Mouse (Mus musculus): ENCODE measurements around the gene Dhrs7c. TPM values are rescaled to one million over a fixed set of nuclear protein-coding genes. Genes with fewer than 3 reads are reported as not detected.

Dhrs7c gene
- polyA plus RNA-seq, 1 experiment from 2014 or later = 1.3 TPM

DNA sequence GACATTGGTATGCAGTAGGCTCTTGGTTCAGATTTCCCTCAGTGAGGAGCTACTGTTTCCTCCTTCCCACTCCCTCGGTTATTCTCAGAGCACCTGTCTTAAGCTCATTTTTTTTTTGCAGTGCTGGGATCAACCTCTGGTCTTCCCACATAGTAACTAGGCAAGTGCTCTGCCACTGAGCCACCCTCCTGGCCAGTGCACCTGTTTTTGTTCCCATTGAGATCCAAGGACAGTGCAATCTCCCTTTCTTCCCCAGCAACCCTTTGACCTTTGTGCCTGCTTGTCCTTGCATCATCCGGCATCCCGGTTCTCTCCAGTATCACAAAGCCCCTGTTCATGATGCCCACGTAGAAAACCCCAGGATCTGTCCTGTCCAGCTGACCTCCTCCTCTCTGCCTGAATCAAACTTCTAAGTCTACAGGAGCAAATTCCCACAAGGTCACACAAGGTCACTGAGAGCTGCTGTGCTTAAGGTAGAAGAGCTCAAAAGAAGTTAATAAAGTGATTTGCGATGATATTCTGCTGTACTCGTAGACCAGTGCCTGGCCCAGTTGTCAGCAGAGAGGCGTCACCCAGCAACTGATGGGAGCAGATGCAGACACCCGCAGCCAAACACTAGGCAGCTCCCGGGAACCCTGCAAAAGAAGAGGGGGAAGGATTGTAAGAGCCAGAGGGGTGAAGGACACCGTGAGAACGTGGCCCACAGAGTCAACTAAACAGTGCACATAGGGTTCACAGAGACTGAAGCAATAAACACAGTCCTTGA lies 9.0 kb downstream of the Dhrs7c start:
- H3K27ac ChIP-seq (replicated peaks) = no peak overlapping the region
- no peaks in the 10 kb centered on the region for H3K4me1 ChIP-seq
- no peaks in the 10 kb centered on the region for H3K36me3 ChIP-seq
- H3K4me3 ChIP-seq (replicated peaks) = no peak overlapping the region
- H3K27me3 ChIP-seq (replicated peaks) = no peaks in the 10 kb centered on the region
- no peak overlapping the region for H3K9ac ChIP-seq (replicated peaks)
- ATAC-seq (ENCODE audit: low FRiP score) = no peak
- no peaks in the 10 kb centered on the region for H3K9me3 ChIP-seq (replicated peaks)
- 88% methylated on average over 11 of the region's 11 CpGs for WGBS
- no peak overlapping the region for H3K4me2 ChIP-seq

DNA sequence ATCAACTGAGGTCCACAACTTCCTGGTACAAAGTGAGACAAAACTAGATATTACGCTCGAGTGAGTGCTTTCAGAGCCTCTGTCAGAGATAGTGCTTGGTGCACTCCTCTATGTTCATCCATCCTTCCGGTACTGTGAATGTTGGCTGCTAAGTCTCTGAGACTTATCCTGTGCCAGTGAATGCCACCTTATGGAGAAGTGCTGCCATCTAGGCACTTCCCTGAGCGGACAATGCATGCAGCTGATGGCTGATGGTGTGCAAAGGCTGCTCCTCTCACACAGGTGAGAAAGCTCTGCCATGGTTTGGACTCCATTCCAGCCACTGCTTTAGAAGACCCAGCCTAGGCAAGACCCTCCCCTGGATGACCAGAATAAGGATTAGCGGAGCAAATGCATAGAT lies 10.1 kb downstream of the Dhrs7c start:
- H3K27me3 ChIP-seq (replicated peaks) = no peaks in the 10 kb centered on the region
- 71% methylated on average over 5 of the region's 5 CpGs for WGBS
- H3K4me3 ChIP-seq (replicated peaks) = no peak overlapping the region
- H3K9ac ChIP-seq (replicated peaks) = no peak overlapping the region
- H3K4me1 ChIP-seq = no peaks in the 10 kb centered on the region
- H3K9me3 ChIP-seq (replicated peaks) = no peaks in the 10 kb centered on the region
- no peak overlapping the region for H3K27ac ChIP-seq (replicated peaks)
- ATAC-seq (ENCODE audit: low FRiP score) = no peak
- no peak overlapping the region for H3K4me2 ChIP-seq
- no peaks in the 10 kb centered on the region for H3K36me3 ChIP-seq

DNA sequence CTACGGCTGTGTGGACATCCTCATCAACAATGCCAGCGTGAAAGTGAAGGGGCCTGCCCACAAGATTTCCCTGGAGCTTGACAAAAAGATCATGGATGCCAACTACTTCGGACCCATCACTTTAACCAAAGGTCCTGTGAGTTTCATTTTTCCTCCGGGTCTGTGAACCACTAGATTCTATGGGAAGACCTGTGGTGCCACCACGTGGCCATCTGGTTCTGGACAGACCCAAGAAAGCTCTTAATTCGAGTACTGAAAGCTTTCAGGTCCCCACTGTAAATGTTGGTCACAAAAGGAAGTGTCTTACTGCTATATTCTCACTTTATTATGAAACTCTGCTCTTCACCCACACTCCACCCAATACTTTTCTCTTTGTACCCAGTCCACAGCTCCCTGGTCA lies 13.5 kb downstream of the Dhrs7c start:
- Histone ChIP-seq H3K36me3 (no peaks in the 10 kb centered on the region), H3K9ac (replicated peaks) (no peak overlapping the region), H3K27ac (replicated peaks) (no peak overlapping the region), H3K4me1 (no peaks in the 10 kb centered on the region), H3K9me3 (replicated peaks) (no peaks in the 10 kb centered on the region), H3K4me2 (no peak overlapping the region), H3K27me3 (replicated peaks) (no peaks in the 10 kb centered on the region), H3K4me3 (replicated peaks) (no peak overlapping the region)
- ATAC-seq (ENCODE audit: low FRiP score) = no peak
- 79% methylated on average over 6 of the region's 6 CpGs for WGBS

DNA sequence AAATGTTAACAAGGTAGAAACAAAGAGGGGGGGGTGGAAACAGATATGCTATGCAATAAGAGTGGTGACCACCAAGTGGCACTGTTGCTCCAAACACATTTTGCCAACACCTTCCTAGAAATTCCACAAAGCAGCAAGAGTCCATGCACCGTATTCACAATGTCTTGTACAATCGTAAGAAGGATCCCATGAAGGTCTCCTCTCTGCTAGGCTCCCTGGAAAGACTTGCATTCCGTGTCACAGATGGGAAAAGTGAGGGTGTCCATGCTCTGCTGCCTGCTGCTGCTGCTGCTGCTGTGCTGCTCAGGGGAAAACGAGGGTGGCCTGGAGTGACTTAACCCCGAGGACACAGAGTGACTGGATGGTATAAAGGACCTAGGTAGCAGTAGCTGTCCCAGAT lies 21.6 kb downstream of the Dhrs7c start:
- ATAC-seq (ENCODE audit: low FRiP score) = no peak
- Histone ChIP-seq H3K4me1 (peaks cover 4% of the 10 kb centered on the region), H3K36me3 (no peaks in the 10 kb centered on the region), H3K9me3 (replicated peaks) (no peaks in the 10 kb centered on the region), H3K9ac (replicated peaks) (peak overlapping the region; percentile 38), H3K4me2 (peak overlapping the region; percentile 52), H3K27ac (replicated peaks) (no peak overlapping the region), H3K27me3 (replicated peaks) (no peaks in the 10 kb centered on the region), H3K4me3 (replicated peaks) (0 out of 2 replicates have a peak overlapping the region, but pooled peaks have one; percentile 8)
- 18% methylated on average over 5 of the region's 5 CpGs for WGBS

DNA sequence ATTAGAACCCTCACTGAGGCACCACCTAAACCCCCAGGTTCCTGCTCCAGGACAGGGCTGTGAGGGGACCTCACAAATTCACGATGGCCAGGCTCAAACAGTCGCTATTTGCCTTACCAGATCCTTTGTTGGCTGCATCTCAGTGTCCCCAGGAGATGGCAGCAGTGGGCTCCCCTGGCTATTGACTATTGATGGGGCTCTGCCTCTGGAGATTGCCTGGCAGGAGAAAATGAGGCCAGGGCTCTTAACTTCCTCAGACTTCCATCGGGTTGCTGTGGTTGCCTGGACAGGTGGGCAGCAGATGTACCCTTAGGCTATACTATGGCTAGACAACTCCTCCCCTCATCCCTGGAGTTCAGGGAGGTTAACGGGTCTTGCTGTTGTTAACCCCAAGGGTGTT lies 22.2 kb downstream of the Dhrs7c start:
- no peak for ATAC-seq (ENCODE audit: low FRiP score)
- Histone ChIP-seq H3K27me3 (replicated peaks) (no peaks in the 10 kb centered on the region), H3K9ac (replicated peaks) (no peak overlapping the region), H3K9me3 (replicated peaks) (no peaks in the 10 kb centered on the region), H3K36me3 (no peaks in the 10 kb centered on the region), H3K27ac (replicated peaks) (no peak overlapping the region), H3K4me3 (replicated peaks) (no peak overlapping the region), H3K4me1 (peaks cover 4% of the 10 kb centered on the region), H3K4me2 (no peak overlapping the region)
- WGBS = 22% methylated on average over 4 of the region's 4 CpGs

DNA sequence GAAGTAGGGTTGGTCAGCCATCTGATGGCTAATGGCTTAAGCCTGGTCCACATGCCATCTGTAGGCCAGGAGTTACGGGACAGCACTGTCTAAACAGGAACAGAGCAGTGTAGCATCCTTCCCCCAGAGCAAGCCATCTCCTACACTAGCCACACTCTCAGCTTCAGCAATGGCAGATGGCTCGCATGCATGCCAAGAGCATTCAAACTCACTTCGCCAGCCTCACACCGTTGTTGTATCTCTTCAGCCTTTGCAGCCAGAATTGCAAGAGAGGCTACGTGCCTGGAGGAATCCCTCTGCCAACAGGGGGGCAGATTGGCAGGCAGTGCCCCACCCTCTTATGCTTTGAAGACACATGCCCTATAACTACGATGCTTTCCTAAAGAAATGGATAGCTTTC lies 23.6 kb downstream of the Dhrs7c start:
- no peak overlapping the region for H3K27ac ChIP-seq (replicated peaks)
- ATAC-seq (ENCODE audit: low FRiP score) = no peak
- H3K27me3 ChIP-seq (replicated peaks) = no peaks in the 10 kb centered on the region
- WGBS = 90% methylated on average over 6 of the region's 6 CpGs
- no peak overlapping the region for H3K9ac ChIP-seq (replicated peaks)
- peaks cover 4% of the 10 kb centered on the region for H3K4me1 ChIP-seq
- H3K36me3 ChIP-seq = no peaks in the 10 kb centered on the region
- H3K4me2 ChIP-seq = no peak overlapping the region
- H3K9me3 ChIP-seq (replicated peaks) = no peaks in the 10 kb centered on the region
- H3K4me3 ChIP-seq (replicated peaks) = no peak overlapping the region

DNA sequence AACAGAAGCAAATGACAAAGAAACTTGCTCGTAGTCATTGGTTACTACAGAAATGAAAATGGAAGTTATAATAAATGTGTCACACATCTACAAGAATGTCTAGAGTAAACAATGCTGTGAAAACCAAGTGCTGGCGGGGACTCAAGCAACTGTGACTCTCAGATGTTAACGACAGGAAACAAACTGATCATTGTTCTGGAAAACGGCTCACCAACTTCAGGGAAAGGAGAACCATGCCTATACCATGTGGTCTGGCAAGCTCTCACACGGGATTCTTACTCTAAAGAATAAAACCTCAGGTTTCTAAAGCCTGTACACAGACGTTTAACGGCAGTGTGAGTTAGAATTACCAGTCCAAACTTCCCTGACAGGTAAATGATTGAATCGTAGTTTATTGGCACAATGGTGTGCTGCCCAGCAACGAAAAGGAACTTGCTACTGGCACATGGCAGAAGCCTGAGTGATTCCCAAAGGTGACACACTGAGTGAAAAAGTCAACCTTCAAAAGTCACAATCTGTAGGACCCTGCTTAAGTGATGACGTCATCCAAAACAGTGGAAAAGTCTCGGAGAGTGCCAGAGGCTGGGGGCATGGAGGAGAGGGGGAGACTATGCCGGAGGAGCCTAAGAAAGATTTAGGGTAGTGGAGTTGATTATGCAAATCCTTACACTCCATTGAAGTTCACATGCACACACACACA lies 30.5 kb downstream of the Dhrs7c start:
- H3K4me1 ChIP-seq = no peaks in the 10 kb centered on the region
- no peak for ATAC-seq (ENCODE audit: low FRiP score)
- no peaks in the 10 kb centered on the region for H3K36me3 ChIP-seq
- no peaks in the 10 kb centered on the region for H3K9me3 ChIP-seq (replicated peaks)
- no peak overlapping the region for H3K4me3 ChIP-seq (replicated peaks)
- 46% methylated on average over 12 of the region's 12 CpGs for WGBS
- H3K4me2 ChIP-seq = no peak overlapping the region
- no peak overlapping the region for H3K9ac ChIP-seq (replicated peaks)
- H3K27me3 ChIP-seq (replicated peaks) = no peaks in the 10 kb centered on the region
- no peak overlapping the region for H3K27ac ChIP-seq (replicated peaks)

DNA sequence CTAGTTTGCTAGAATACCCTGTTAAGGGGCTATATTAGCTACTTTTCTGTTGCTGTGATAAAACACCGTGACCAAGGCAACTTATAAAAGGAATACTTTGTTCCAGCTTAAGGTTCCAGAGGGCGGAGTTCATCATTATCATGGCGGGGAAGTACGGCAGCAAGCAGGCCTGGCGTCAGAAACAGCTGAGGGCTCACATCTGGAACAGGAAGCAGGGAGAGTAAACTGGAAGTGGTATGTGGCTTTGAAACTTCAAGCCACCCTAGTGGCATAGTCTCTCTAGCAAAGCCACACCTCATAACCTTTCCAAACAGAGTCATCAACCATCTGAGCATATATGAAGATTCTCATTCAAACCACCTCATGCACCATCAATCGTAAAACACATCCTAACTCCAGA lies 31.5 kb downstream of the Dhrs7c start:
- no peak overlapping the region for H3K4me3 ChIP-seq (replicated peaks)
- no peak overlapping the region for H3K4me2 ChIP-seq
- H3K9ac ChIP-seq (replicated peaks) = no peak overlapping the region
- no peaks in the 10 kb centered on the region for H3K36me3 ChIP-seq
- H3K4me1 ChIP-seq = no peaks in the 10 kb centered on the region
- no peaks in the 10 kb centered on the region for H3K27me3 ChIP-seq (replicated peaks)
- no peaks in the 10 kb centered on the region for H3K9me3 ChIP-seq (replicated peaks)
- no peak overlapping the region for H3K27ac ChIP-seq (replicated peaks)
- ATAC-seq (ENCODE audit: low FRiP score) = no peak
- 85% methylated on average over 6 of the region's 6 CpGs for WGBS

DNA sequence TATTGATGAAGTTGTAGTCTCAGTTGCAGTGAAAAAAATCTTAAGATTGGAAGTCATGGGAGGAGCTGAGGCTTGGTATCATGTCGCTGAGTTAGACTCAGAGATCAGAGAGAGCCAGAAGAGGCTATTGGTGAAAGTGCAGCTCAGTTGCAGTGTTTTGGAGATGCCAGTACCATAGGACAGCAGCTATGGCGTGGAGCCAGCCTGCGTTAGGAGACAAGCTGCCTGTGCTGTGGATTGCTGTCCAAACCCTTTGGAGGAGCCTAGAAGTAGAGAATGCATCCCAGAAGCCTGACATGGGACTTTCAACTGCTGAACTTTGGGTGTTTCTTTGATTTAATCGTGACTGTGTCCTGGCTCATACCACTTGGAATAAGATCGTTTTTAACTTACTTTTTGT lies 33.8 kb downstream of the Dhrs7c start:
- ATAC-seq (ENCODE audit: low FRiP score) = no peak
- WGBS = 82% methylated on average over 5 of the region's 5 CpGs

DNA sequence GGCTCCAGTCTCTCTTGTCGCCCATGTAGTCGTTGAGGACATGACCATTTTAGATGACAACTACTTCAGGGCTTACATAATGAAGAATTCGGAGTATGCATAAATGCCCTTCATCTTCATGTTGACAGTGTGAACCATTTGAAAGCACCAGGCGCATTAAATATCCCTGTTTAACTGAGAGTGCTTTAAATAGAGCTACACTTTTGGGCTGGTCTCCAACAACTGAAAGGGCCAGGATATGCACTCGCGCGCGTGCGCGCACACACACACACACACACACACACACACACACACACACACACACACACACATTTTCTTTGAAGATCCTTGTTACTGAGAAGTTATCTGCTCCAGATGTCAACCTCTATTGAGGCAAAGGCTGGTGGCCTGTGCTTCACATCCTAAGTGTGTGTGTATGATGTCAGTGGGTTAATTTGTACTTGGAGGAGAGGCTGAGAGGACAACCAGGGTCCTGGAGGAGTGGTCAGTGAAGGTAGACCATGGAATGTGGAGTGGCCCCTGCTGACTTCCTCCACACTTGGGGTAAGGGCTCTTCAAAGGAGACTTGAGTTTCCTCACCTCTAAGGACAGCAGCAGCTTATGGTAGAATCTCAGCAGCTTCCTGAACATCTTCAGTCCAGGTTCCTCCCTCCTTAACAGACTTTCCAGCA lies 37.6 kb downstream of the Dhrs7c start:
- 95% methylated on average over 10 of the region's 10 CpGs for WGBS
- Histone ChIP-seq H3K27ac (replicated peaks) (no peak overlapping the region), H3K4me1 (no peaks in the 10 kb centered on the region), H3K9me3 (replicated peaks) (no peaks in the 10 kb centered on the region), H3K9ac (replicated peaks) (no peak overlapping the region), H3K36me3 (no peaks in the 10 kb centered on the region), H3K4me2 (no peak overlapping the region), H3K4me3 (replicated peaks) (no peak overlapping the region), H3K27me3 (replicated peaks) (no peaks in the 10 kb centered on the region)
- ATAC-seq (ENCODE audit: low FRiP score) = no peak

More for the DNA sequence above, 33.8 kb downstream of the Dhrs7c start:
- H3K9ac ChIP-seq (replicated peaks) = no peak overlapping the region
- no peaks in the 10 kb centered on the region for H3K36me3 ChIP-seq
- no peak overlapping the region for H3K27ac ChIP-seq (replicated peaks)
- H3K4me2 ChIP-seq = no peak overlapping the region
- no peaks in the 10 kb centered on the region for H3K9me3 ChIP-seq (replicated peaks)
- H3K27me3 ChIP-seq (replicated peaks) = no peaks in the 10 kb centered on the region
- no peaks in the 10 kb centered on the region for H3K4me1 ChIP-seq
- no peak overlapping the region for H3K4me3 ChIP-seq (replicated peaks)

DNA sequence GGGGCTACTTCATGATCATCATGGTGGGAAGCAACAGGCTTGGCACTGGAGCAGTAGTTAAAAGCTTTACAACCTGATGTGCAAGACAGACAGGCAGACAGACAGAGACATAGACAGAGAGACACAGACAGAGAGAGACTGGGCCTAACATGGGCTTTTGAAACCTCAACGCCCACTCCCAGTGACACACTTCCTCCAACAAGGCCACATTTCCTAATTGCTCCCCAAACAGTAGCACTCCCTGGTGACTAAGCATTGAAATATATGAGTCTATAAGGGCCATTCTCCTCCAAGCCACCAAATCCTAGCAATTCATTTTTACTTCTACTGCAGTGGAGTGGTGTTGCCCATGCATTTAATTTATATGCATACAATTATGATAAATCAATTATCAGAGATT lies 41.8 kb downstream of the Dhrs7c start:
- H3K27me3 ChIP-seq (replicated peaks) = no peaks in the 10 kb centered on the region
- WGBS = 85% methylated on average over 1 of the region's 1 CpGs
- H3K4me1 ChIP-seq = no peaks in the 10 kb centered on the region
- no peak overlapping the region for H3K4me2 ChIP-seq
- H3K9ac ChIP-seq (replicated peaks) = no peak overlapping the region
- no peak overlapping the region for H3K27ac ChIP-seq (replicated peaks)
- no peaks in the 10 kb centered on the region for H3K36me3 ChIP-seq
- ATAC-seq (ENCODE audit: low FRiP score) = no peak
- H3K9me3 ChIP-seq (replicated peaks) = no peaks in the 10 kb centered on the region
- no peak overlapping the region for H3K4me3 ChIP-seq (replicated peaks)

DNA sequence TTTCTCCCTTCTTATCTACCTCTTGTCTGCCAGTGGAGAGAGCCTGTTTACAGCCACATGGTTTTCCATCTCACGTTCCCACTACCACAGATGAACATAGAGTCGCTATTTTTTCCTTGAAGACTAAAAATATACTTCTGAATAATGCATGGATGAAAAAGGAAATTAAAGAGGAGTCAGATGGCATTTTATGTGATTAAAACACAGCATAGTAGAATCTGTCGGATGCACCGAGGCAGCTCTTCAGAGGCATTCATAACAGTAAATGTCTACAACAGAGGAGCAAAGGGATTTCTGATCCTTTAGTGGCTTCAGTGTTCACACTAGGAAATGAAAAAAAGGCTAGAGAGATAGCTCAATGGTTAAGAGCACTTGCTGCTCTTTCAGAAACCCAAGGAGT lies 47.2 kb downstream of the Dhrs7c start:
- Histone ChIP-seq H3K4me2 (no peak overlapping the region), H3K4me3 (replicated peaks) (no peak overlapping the region), H3K27ac (replicated peaks) (no peak overlapping the region), H3K4me1 (no peaks in the 10 kb centered on the region), H3K27me3 (replicated peaks) (no peaks in the 10 kb centered on the region), H3K36me3 (no peaks in the 10 kb centered on the region), H3K9ac (replicated peaks) (no peak overlapping the region), H3K9me3 (replicated peaks) (no peaks in the 10 kb centered on the region)
- 68% methylated on average over 4 of the region's 4 CpGs for WGBS
- ATAC-seq (ENCODE audit: low FRiP score) = no peak
